Mouse (Mus musculus) MEL-GATA-1-ER (cell line): Measurements from ENCODE around the gene Sema5b.

Source experiments
- DNase-seq: peaks from one replicate; pipeline ENCODE4 v3.0.0-alpha.2; 2012; ENCODE audit warnings: low read depth; ENCODE audit errors: extremely low read depth

Gene Sema5b

GRCm38 (mm10) chr16:35704796-35705195, 163.9 kb downstream of the Sema5b start:
- DNase-seq = no peak

GRCm38 (mm10) chr16:35707004-35707403, 166.1 kb downstream of the Sema5b start:
- no peak for DNase-seq

- no peak for DNase-seq
Measured at GRCm38 (mm10) chr16:35711004-35711403, 170.1 kb downstream of the Sema5b start.

- DNase-seq = no peak
Measured at GRCm38 (mm10) chr16:35713606-35714005, 172.7 kb downstream of the Sema5b start.
